21 mouse cellular contexts compared by ENCODE assay signal in genomic region chr16:20334918-20335317, GRCm38 (mm10). TPM values are rescaled to one million over a fixed set of nuclear protein-coding genes. Genes with fewer than 3 reads are reported as not detected.
"Had no signal": no experiment of that assay in that cellular context is flagged by ENCODE, and none has a peak within 500 bp of the region (broad histone marks: within the 10 kb centered on the region; RNA-seq: fewer than 3 reads in every experiment).

No protein-coding gene starts in this region.

- H3K4me3 ChIP-seq: neural tube, embryonic 13.5 days; neural tube, embryonic 15.5 days; stomach, embryonic 15.5 days had no signal

- H3K27me3 ChIP-seq: neural tube, embryonic 13.5 days; neural tube, embryonic 15.5 days; stomach, embryonic 15.5 days had no signal

- H3K4me2 ChIP-seq: neural tube, embryonic 13.5 days; neural tube, embryonic 15.5 days; stomach, embryonic 15.5 days had no signal

- DNase-seq: retina, postnatal 1 day; right cerebral cortex, adult 18-20 months; right cerebral cortex, postnatal 14 days; right cerebral cortex, postnatal 25 days; right cerebral cortex, postnatal 4 days; spleen, adult 18-20 months; thymus, adult 18-20 months; thymus, adult 2 months; thymus, postnatal 14 days; thymus, postnatal 25 days; thymus, postnatal 36 days; thymus, postnatal 4 days had no signal

RNA-seq across cellular contexts. Expression of gene Cyp2ab1, which starts 9.7 kb away (rescaled TPM):
- polyA plus RNA-seq: neural tube, embryonic 13.5 days; neural tube, embryonic 14.5 days; neural tube, embryonic 15.5 days; small intestine, adult 2 months; stomach, embryonic 14.5 days; stomach, embryonic 15.5 days; stomach, embryonic 16.5 days; stomach, postnatal 0 days; testis, adult 2 months had no signal
